Mouse (Mus musculus): ENCODE measurements around the gene Tra2a. TPM values are rescaled to one million over a fixed set of nuclear protein-coding genes. Genes with fewer than 3 reads are reported as not detected.
A peak's percentile ranks its signal among the peaks of the same experiment; 100 is the strongest.

The Tra2a gene
- total RNA-seq (2014; rRNA removed) (19.3 and 20.5 TPM in 2 replicates), polyA plus RNA-seq (2012; rRNA removed) (7.8 and 9.8 TPM in 2 replicates)

DNA sequence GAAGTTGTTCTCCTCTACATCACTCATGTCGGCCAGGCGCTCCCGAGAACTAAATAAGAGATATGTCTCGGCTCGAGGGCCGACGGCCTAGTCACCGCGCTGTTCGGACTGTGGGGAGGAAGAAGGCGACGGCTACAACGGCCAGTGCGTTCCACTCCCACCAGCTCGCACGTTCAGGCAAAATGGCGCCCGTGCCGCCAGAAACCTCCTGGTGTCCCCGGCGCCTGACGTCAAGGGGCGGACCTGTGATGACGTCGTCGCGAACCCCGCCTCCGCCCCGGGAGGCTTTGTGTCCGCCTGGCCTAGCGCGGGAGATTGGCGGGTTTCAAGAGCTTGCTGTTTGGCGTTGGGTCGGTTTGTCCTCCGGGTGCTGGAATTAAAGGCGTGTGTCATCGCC lies at the start of gene Tra2a:
Gene Tra2a, minus strand, starts transcription at position 187 of the 397 bp plus-strand sequence.
- under 1% methylated on average over 39 of the region's 39 CpGs for WGBS
- DNase-seq (ENCODE audit: extremely low read depth, low read depth, low spot score): peak; percentile 83
- peak within 1 kb of the TSS; percentile 94 for H3K9ac ChIP-seq (ENCODE audit: low read depth, low read length)
- no peaks in the 10 kb centered on the region for H3K27me3 ChIP-seq (ENCODE audit: control insufficient read depth, insufficient read depth, low read length)
- H3K27ac ChIP-seq (replicated peaks; ENCODE audit: insufficient read depth, low read depth, low read length): peak within 1 kb of the TSS; percentile 72
- H3K4me1 ChIP-seq (ENCODE audit: control insufficient read depth, insufficient read depth, low read length): peaks cover 4% of the 10 kb centered on the region
- H3K36me3 ChIP-seq (ENCODE audit: control insufficient read depth, insufficient read depth, low read length): no peaks in the 10 kb centered on the region
- peak within 1 kb of the TSS; percentile 78 for H3K4me3 ChIP-seq (ENCODE audit: insufficient read depth, low read depth, low read length)
- TF ChIP-seq CTCF (IDR thresholded peaks at IDR 0.05; ENCODE audit: low read depth, low read length) (no peak), POLR2A (IDR thresholded peaks at IDR 0.05; ENCODE audit: extremely low read depth, insufficient read depth, low read length) (peak; percentile 98)
- H3K79me2 ChIP-seq (ENCODE audit: control insufficient read depth, insufficient read depth, low read length): peaks cover 16% of the 10 kb centered on the region; the same call in 1 of the 2 replicates

DNA sequence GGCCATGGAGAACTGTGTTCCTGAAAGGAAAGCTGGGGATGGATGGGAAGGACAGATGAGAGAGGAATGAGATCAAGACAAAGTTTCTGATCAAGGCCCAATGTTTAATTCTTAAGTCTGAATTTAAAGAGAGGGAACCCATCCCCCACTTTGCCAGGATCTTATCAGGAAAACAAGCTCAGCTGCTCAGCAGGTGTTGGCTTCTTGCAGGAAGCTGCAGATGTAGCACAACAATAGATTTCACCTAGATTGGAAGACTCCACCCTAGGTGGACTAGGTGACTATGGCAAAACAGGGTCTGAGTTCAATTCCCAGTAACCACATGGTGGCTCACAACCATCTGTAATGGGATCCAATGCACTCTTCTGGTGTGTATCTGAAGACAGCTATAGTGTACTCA lies 34.5 kb upstream of the Tra2a start:
- DNase-seq (ENCODE audit: extremely low read depth, low read depth, low spot score): no peak
- Histone ChIP-seq H3K27ac (replicated peaks; ENCODE audit: insufficient read depth, low read depth, low read length) (no peak overlapping the region), H3K27me3 (ENCODE audit: control insufficient read depth, insufficient read depth, low read length) (no peaks in the 10 kb centered on the region), H3K36me3 (ENCODE audit: control insufficient read depth, insufficient read depth, low read length) (no peaks in the 10 kb centered on the region), H3K79me2 (ENCODE audit: control insufficient read depth, insufficient read depth, low read length) (no peaks in the 10 kb centered on the region), H3K9ac (ENCODE audit: low read depth, low read length) (no peak overlapping the region), H3K4me3 (ENCODE audit: insufficient read depth, low read depth, low read length) (no peak overlapping the region), H3K4me1 (ENCODE audit: control insufficient read depth, insufficient read depth, low read length) (no peaks in the 10 kb centered on the region)
- TF ChIP-seq CTCF (IDR thresholded peaks at IDR 0.05; ENCODE audit: low read depth, low read length) (no peak), POLR2A (IDR thresholded peaks at IDR 0.05; ENCODE audit: extremely low read depth, insufficient read depth, low read length) (no peak)

DNA sequence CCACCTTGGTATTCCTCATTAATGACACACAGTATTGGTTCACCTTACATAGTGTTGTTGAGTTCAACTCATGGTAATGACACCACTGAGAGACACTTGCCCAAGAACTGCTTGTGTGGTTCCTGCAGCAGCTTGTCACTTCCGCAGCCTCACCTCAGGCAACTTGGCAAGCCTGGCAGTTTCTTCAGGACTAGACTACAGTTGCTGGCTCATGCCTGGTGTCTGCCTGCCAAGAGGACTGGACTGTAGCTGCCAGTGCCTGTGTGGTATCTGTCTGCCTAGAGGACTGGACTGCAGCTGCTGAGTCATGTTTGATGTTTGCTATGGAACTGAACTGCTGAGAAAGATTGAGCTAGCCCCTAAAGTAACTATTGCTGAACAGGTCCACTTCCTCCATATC lies 18.3 kb upstream of the Tra2a start:
- Histone ChIP-seq H3K27me3 (ENCODE audit: control insufficient read depth, insufficient read depth, low read length) (no peaks in the 10 kb centered on the region), H3K36me3 (ENCODE audit: control insufficient read depth, insufficient read depth, low read length) (no peaks in the 10 kb centered on the region), H3K9ac (ENCODE audit: low read depth, low read length) (no peak overlapping the region), H3K79me2 (ENCODE audit: control insufficient read depth, insufficient read depth, low read length) (no peaks in the 10 kb centered on the region), H3K27ac (replicated peaks; ENCODE audit: insufficient read depth, low read depth, low read length) (no peak overlapping the region), H3K4me1 (ENCODE audit: control insufficient read depth, insufficient read depth, low read length) (peaks cover 3% of the 10 kb centered on the region; the same call in 1 of the 2 replicates), H3K4me3 (ENCODE audit: insufficient read depth, low read depth, low read length) (no peak overlapping the region)
- TF ChIP-seq CTCF (IDR thresholded peaks at IDR 0.05; ENCODE audit: low read depth, low read length) (no peak), POLR2A (IDR thresholded peaks at IDR 0.05; ENCODE audit: extremely low read depth, insufficient read depth, low read length) (no peak)
- WGBS: 18% methylated on average over 1 of the region's 1 CpGs
- peak; percentile 90 for DNase-seq (ENCODE audit: extremely low read depth, low read depth, low spot score)

DNA sequence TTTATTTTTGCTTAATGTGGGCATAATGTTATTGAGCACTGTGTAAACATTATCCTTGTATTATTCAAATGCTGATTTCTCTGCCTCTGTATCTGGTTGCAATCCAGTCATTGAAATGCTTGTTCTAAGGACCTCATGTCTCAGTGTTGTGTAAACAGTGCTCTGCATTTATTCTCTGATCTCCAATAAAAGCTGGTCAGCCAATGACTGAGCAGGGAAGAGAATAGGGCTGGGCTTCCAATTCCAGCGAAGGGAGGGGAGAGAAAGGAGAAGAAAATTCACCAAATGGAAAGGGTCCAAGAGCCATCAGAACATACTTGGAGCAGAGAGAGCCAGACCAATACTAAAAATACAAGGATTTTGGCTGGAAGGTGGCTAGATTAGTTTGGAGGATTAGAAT lies 17.1 kb upstream of the Tra2a start:
- Histone ChIP-seq H3K4me3 (ENCODE audit: insufficient read depth, low read depth, low read length) (no peak overlapping the region), H3K9ac (ENCODE audit: low read depth, low read length) (no peak overlapping the region), H3K27ac (replicated peaks; ENCODE audit: insufficient read depth, low read depth, low read length) (no peak overlapping the region), H3K36me3 (ENCODE audit: control insufficient read depth, insufficient read depth, low read length) (no peaks in the 10 kb centered on the region), H3K4me1 (ENCODE audit: control insufficient read depth, insufficient read depth, low read length) (peaks cover 3% of the 10 kb centered on the region; the same call in 1 of the 2 replicates), H3K27me3 (ENCODE audit: control insufficient read depth, insufficient read depth, low read length) (no peaks in the 10 kb centered on the region), H3K79me2 (ENCODE audit: control insufficient read depth, insufficient read depth, low read length) (no peaks in the 10 kb centered on the region)
- 45% methylated on average over 1 of the region's 1 CpGs for WGBS
- DNase-seq (ENCODE audit: extremely low read depth, low read depth, low spot score): no peak
- TF ChIP-seq POLR2A (IDR thresholded peaks at IDR 0.05; ENCODE audit: extremely low read depth, insufficient read depth, low read length) (no peak), CTCF (IDR thresholded peaks at IDR 0.05; ENCODE audit: low read depth, low read length) (no peak)

DNA sequence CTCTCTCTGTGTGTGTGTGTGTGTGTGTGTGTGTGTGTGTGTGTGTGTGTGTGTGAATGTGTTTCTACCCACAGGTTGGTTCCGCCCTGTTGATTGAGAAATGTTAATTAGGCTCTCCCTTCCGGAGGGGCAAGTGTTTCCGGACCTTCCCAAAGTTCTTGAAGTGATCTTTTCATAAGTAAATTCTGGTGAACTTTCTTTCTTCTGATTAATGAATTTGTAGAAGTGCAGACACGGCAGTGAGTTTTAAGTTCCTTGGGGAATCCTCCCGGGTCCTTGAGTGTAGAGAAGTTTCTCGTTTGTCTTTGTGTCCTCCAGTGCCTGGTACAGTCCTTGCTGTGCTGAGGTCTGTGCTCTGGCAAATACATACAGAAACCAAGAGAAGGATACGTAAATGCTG lies 11.5 kb upstream of the Tra2a start:
- no peak for DNase-seq (ENCODE audit: extremely low read depth, low read depth, low spot score)
- WGBS: 92% methylated on average over 7 of the region's 7 CpGs
- no peak overlapping the region for H3K4me3 ChIP-seq (ENCODE audit: insufficient read depth, low read depth, low read length)
- no peak overlapping the region for H3K27ac ChIP-seq (replicated peaks; ENCODE audit: insufficient read depth, low read depth, low read length)
- H3K36me3 ChIP-seq (ENCODE audit: control insufficient read depth, insufficient read depth, low read length): no peaks in the 10 kb centered on the region
- no peaks in the 10 kb centered on the region for H3K27me3 ChIP-seq (ENCODE audit: control insufficient read depth, insufficient read depth, low read length)
- H3K79me2 ChIP-seq (ENCODE audit: control insufficient read depth, insufficient read depth, low read length): no peaks in the 10 kb centered on the region
- no peaks in the 10 kb centered on the region for H3K4me1 ChIP-seq (ENCODE audit: control insufficient read depth, insufficient read depth, low read length)
- TF ChIP-seq CTCF (IDR thresholded peaks at IDR 0.05; ENCODE audit: low read depth, low read length): no peak
- TF ChIP-seq POLR2A (IDR thresholded peaks at IDR 0.05; ENCODE audit: extremely low read depth, insufficient read depth, low read length): no peak
- H3K9ac ChIP-seq (ENCODE audit: low read depth, low read length): no peak overlapping the region

DNA sequence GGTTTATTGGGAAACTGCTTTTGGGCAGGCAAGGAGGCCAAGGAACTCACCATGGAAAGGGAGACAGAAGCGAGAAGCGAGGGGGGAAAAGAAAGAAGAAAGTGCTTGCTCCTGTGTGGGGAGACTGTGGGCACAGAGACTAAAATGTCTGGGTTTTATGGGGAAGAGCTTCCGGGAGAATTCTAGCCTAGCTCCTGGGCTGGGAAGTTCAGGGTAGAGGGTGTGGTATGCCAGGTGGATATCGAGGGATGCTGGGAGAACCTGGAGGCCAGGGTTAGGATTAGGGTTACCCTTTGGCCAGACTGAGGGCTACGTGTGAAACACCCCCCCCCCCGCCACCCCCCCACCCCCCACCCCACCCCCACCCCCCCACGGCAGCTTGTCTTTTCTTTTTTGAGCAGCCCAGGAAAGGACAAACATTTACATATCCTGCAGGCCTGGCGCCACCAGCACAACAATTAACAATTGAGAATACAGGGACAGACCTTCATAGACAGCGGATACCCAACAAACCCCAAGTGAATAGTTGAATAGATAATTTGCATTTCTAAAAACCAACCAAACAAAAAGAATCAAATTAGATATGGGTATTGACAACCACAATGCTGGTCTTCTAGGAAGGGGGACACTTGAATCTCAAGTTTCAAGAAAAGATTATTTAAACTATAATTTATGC lies 10.7 kb upstream of the Tra2a start:
- DNase-seq (ENCODE audit: extremely low read depth, low read depth, low spot score): no peak
- 63% methylated on average over 9 of the region's 9 CpGs for WGBS
- H3K36me3 ChIP-seq (ENCODE audit: control insufficient read depth, insufficient read depth, low read length): no peaks in the 10 kb centered on the region
- TF ChIP-seq CTCF (IDR thresholded peaks at IDR 0.05; ENCODE audit: low read depth, low read length) (no peak), POLR2A (IDR thresholded peaks at IDR 0.05; ENCODE audit: extremely low read depth, insufficient read depth, low read length) (no peak)
- no peaks in the 10 kb centered on the region for H3K27me3 ChIP-seq (ENCODE audit: control insufficient read depth, insufficient read depth, low read length)
- H3K27ac ChIP-seq (replicated peaks; ENCODE audit: insufficient read depth, low read depth, low read length): no peak overlapping the region
- H3K9ac ChIP-seq (ENCODE audit: low read depth, low read length): no peak overlapping the region
- H3K4me1 ChIP-seq (ENCODE audit: control insufficient read depth, insufficient read depth, low read length): no peaks in the 10 kb centered on the region
- no peaks in the 10 kb centered on the region for H3K79me2 ChIP-seq (ENCODE audit: control insufficient read depth, insufficient read depth, low read length)
- no peak overlapping the region for H3K4me3 ChIP-seq (ENCODE audit: insufficient read depth, low read depth, low read length)

Measured in liver, adult 2 months (tissue).